Mouse (Mus musculus) CH12.LX (cell line): ENCODE results near the gene Srsf5. TPM values are rescaled to one million over a fixed set of nuclear protein-coding genes. Genes with fewer than 3 reads are reported as not detected.

ENCODE experiments used
- DNase-seq: peaks from one replicate; pipeline ENCODE4 v3.0.0-alpha.2; 2013; ENCODE audit errors: extremely low read depth
- H3K27ac ChIP-seq: 2 replicates; pipeline ENCODE4 v1.5.1; 2012; ENCODE audit warnings: low read depth, mild to moderate bottlenecking, control low read depth, moderate library complexity; ENCODE audit not compliant: insufficient read depth
- H3K27me3 ChIP-seq: replicated peaks from 2 replicates; pipeline ENCODE3; 2012; ENCODE audit warnings: inconsistent platforms
- H3K36me3 ChIP-seq, 2 experiments: replicated peaks in 1 of 2; 2 replicates each; pipeline versions ENCODE3 to v1.6.1; 2012; ENCODE audit warnings: inconsistent platforms in 1 of 2, low read length in 1 of 2, mild to moderate bottlenecking in 1 of 2, mixed read lengths in 1 of 2, moderate library complexity in 1 of 2; ENCODE audit not compliant: control insufficient read depth in 1 of 2, insufficient read depth in 1 of 2
- H3K4me1 ChIP-seq, 2 experiments: 2 replicates each; pipeline ENCODE4 v1.6.1; 2012; ENCODE audit warnings: inconsistent platforms in 1 of 2, moderate library complexity in 1 of 2; ENCODE audit not compliant: insufficient read depth in 2 of 2, control insufficient read depth in 1 of 2
- H3K4me2 ChIP-seq: 2 replicates; pipeline ENCODE4 v1.6.1; 2012; ENCODE audit warnings: low read depth, mild to moderate bottlenecking, control low read depth; ENCODE audit not compliant: poor library complexity, insufficient read depth, severe bottlenecking
- H3K4me3 ChIP-seq, 3 experiments: fragments of 150-350 bp in 1 of 3; sonication (generic) in 1 of 3; replicated peaks in 1 of 3; 2 replicates each; pipeline versions ENCODE3 to v1.5.1; 2011 to 2012; ENCODE audit warnings: low read depth in 2 of 3, low read length in 2 of 3, mild to moderate bottlenecking in 2 of 3, moderate library complexity in 2 of 3, control low read depth in 1 of 3, improper control_type of control experiment in 1 of 3, inconsistent platforms in 1 of 3, mixed read lengths in 1 of 3; ENCODE audit not compliant: poor library complexity in 1 of 3
- H3K79me2 ChIP-seq: replicated peaks from 2 replicates; pipeline ENCODE4 v1.6.1; 2012; ENCODE audit warnings: mild to moderate bottlenecking, moderate library complexity; ENCODE audit not compliant: control insufficient read depth, poor library complexity, insufficient read depth, severe bottlenecking; ENCODE audit errors: extremely low read depth
- H3K9ac ChIP-seq: 2 replicates; pipeline ENCODE4 v1.6.1; 2012; ENCODE audit warnings: low read depth, mild to moderate bottlenecking, control low read depth, moderate library complexity; ENCODE audit not compliant: insufficient read depth
- H3K9me3 ChIP-seq: replicated peaks from 2 replicates; pipeline ENCODE3; 2012; ENCODE audit warnings: low read length, inconsistent platforms, mixed read lengths
- BHLHE40 ChIP-seq: IDR thresholded peaks from 2 replicates; pipeline ENCODE4 v1.6.1; 2011; ENCODE audit warnings: mild to moderate bottlenecking, low read depth, low read length, improper control_type of control experiment
- CHD1 ChIP-seq: IDR thresholded peaks from 2 replicates; pipeline ENCODE4 v1.6.1; 2012; ENCODE audit warnings: low read depth, low read length, improper control_type of control experiment, inconsistent platforms
- IRF4 ChIP-seq: IDR thresholded peaks from 2 replicates; pipeline ENCODE4 v1.6.1; 2014; ENCODE audit warnings: low read depth, mild to moderate bottlenecking, inconsistent platforms, low read length, improper control_type of control experiment
- JUN ChIP-seq: IDR thresholded peaks from 2 replicates; pipeline ENCODE4 v1.6.1; 2011; ENCODE audit warnings: low read depth, mild to moderate bottlenecking, low read length, improper control_type of control experiment, moderate library complexity; ENCODE audit not compliant: insufficient read depth
- KAT2A ChIP-seq: IDR thresholded peaks from 2 replicates; pipeline ENCODE4 v1.6.1; 2012; ENCODE audit warnings: low read length, improper control_type of control experiment, inconsistent platforms; ENCODE audit not compliant: insufficient replicate concordance
- MAX ChIP-seq: IDR thresholded peaks from 2 replicates; pipeline ENCODE4 v1.6.1; 2011; ENCODE audit warnings: low read length, improper control_type of control experiment
- MEF2A ChIP-seq: IDR thresholded peaks from 2 replicates; pipeline ENCODE4 v1.6.1; 2014; ENCODE audit warnings: low read depth, mild to moderate bottlenecking, inconsistent platforms, low read length, improper control_type of control experiment, borderline replicate concordance
- MXI1 ChIP-seq: IDR thresholded peaks from 2 replicates; pipeline ENCODE4 v1.6.1; 2011; ENCODE audit warnings: mild to moderate bottlenecking, low read depth, low read length, improper control_type of control experiment
- MYC ChIP-seq: IDR thresholded peaks from 2 replicates; pipeline ENCODE4 v1.6.1; 2011; ENCODE audit warnings: low read depth, mild to moderate bottlenecking, improper control_type of control experiment, low read length
- NELFE ChIP-seq: IDR thresholded peaks from 2 replicates; pipeline ENCODE4 v1.6.1; 2011; ENCODE audit warnings: low read depth, low read length, improper control_type of control experiment
- POLR2AphosphoS2 ChIP-seq: IDR thresholded peaks from 2 replicates; pipeline ENCODE4 v1.6.1; 2011; ENCODE audit warnings: low read depth, low read length, improper control_type of control experiment
- RAD21 ChIP-seq: IDR thresholded peaks from 2 replicates; pipeline ENCODE4 v1.6.1; 2011; ENCODE audit warnings: low read depth, mild to moderate bottlenecking, low read length, improper control_type of control experiment, moderate library complexity
- SIN3A ChIP-seq: IDR thresholded peaks from 2 replicates; pipeline ENCODE4 v1.6.1; 2012; ENCODE audit warnings: low read length, improper control_type of control experiment, inconsistent platforms
- TBP ChIP-seq: conservative IDR thresholded peaks from 2 replicates; pipeline ENCODE4 v1.6.1; 2011; ENCODE audit warnings: low read depth, low read length, improper control_type of control experiment
- TCF12 ChIP-seq: IDR thresholded peaks from 2 replicates; pipeline ENCODE4 v1.6.1; 2014; ENCODE audit warnings: low read depth, mild to moderate bottlenecking, inconsistent platforms, low read length, improper control_type of control experiment
- UBTF ChIP-seq: IDR thresholded peaks from 2 replicates; pipeline ENCODE4 v1.6.1; 2012; ENCODE audit warnings: low read depth, mild to moderate bottlenecking, inconsistent platforms, low read length, improper control_type of control experiment, moderate library complexity
- USF2 ChIP-seq: conservative IDR thresholded peaks from 2 replicates; pipeline ENCODE4 v1.6.1; 2011; ENCODE audit warnings: low read depth, low read length, improper control_type of control experiment
- ZC3H11A ChIP-seq: IDR thresholded peaks from 2 replicates; pipeline ENCODE4 v1.6.1; 2012; ENCODE audit warnings: low read depth, mild to moderate bottlenecking, inconsistent platforms, low read length, improper control_type of control experiment
- ZNF384 ChIP-seq: IDR thresholded peaks from 2 replicates; pipeline ENCODE4 v1.6.1; 2012; ENCODE audit warnings: low read depth, low read length, improper control_type of control experiment, inconsistent platforms
- dilution Hi-C: fragments of 300-500 bp; cut with MboI; formaldehyde crosslinking; loops from 2 replicates; pipeline ENCODE4 v1.14.3; 2020; ENCODE audit warnings: low sequenced_read_pairs; ENCODE audit not compliant: extremely low pct_unique_long_range_greater_than_20kb, extremely low pct_ligation_motif_present
- in situ Hi-C: fragments of 300-500 bp; cut with MboI; formaldehyde crosslinking; loops from 3 replicates; pipeline ENCODE4 v1.14.3; 2019; ENCODE audit warnings: low sequenced_read_pairs, low pct_ligation_motif_present, low pct_unique_long_range_greater_than_20kb, mixed read lengths
- polyA plus RNA-seq: library from polyadenylated mRNA; unstranded; fragments of >175 nt; gene quantifications from 2 replicates; pipeline ENCODE4 v1.2.1, GENCODE M21; 2012; ENCODE audit warnings: low read depth; ENCODE audit not compliant: insufficient read length
- total RNA-seq, 2 experiments: library from RNA; depleted of rRNA; stranded (reverse); fragments of 300-350 nt in 1 of 2; fragments of >200 nt in 1 of 2; gene quantifications; 2 replicates each; pipeline ENCODE4 v1.2.3; 2012 to 2014

Srsf5 gene
- total and polyA plus RNA-seq, 3 experiments = 260 to 549 (median 459) TPM

GRCm38 (mm10) chr12:80923602-80924001, 21.7 kb upstream of the Srsf5 start:
- Histone ChIP-seq H3K36me3 (no peaks in the 10 kb centered on the region), H3K79me2 (no peaks in the 10 kb centered on the region), H3K9ac (no peak overlapping the region), H3K4me3 (no peak overlapping the region), H3K4me2 (no peak overlapping the region), H3K9me3 (no peaks in the 10 kb centered on the region), H3K27me3 (peaks cover 1% of the 10 kb centered on the region), H3K27ac (no peak overlapping the region), H3K4me1 (peaks cover 0 to 2% of the 10 kb centered on the region in 2 experiments; a peak in 1 of 4 replicates)
- dilution Hi-C loops (no loop called here), in situ Hi-C loops (no loop called here)
- DNase-seq = no peak
- TF ChIP-seq CHD1 (no peak), MAX (no peak), USF2 (no peak), UBTF (no peak), BHLHE40 (no peak), TBP (no peak)

GRCm38 (mm10) chr12:80924205-80924604, 21.1 kb upstream of the Srsf5 start:
- no peaks in the 10 kb centered on the region for H3K27me3 ChIP-seq
- TF ChIP-seq ZC3H11A = no peak
- TF ChIP-seq IRF4 = no peak
- TF ChIP-seq, all 38 proteins: peak for 0
- in situ Hi-C loops = no loop called here
- H3K9ac ChIP-seq = no peak overlapping the region
- no peak overlapping the region for H3K4me3 ChIP-seq
- no peaks in the 10 kb centered on the region for H3K36me3 ChIP-seq
- peaks cover 0 to 2% of the 10 kb centered on the region in 2 experiments; a peak in 1 of 4 replicates for H3K4me1 ChIP-seq
- no peaks in the 10 kb centered on the region for H3K9me3 ChIP-seq
- dilution Hi-C loops = no loop called here
- H3K27ac ChIP-seq = no peak overlapping the region
- no peak for DNase-seq
- no peaks in the 10 kb centered on the region for H3K79me2 ChIP-seq
- H3K4me2 ChIP-seq = no peak overlapping the region

GRCm38 (mm10) chr12:80925919-80926318, 19.4 kb upstream of the Srsf5 start:
- DNase-seq = no peak
- peaks cover 0 to 2% of the 10 kb centered on the region in 2 experiments; a peak in 1 of 4 replicates for H3K4me1 ChIP-seq
- dilution Hi-C loops (no loop called here), in situ Hi-C loops (no loop called here)
- no peaks in the 10 kb centered on the region for H3K36me3 ChIP-seq
- H3K27ac ChIP-seq = no peak overlapping the region
- H3K79me2 ChIP-seq = no peaks in the 10 kb centered on the region
- no peaks in the 10 kb centered on the region for H3K9me3 ChIP-seq
- no peak for TF ChIP-seq TBP
- no peak for TF ChIP-seq MEF2A
- TF ChIP-seq BHLHE40 = no peak
- TF ChIP-seq MXI1 = no peak
- no peak for TF ChIP-seq NELFE
- no peak for TF ChIP-seq TCF12
- no peak for TF ChIP-seq RAD21
- no peak for TF ChIP-seq ZNF384
- TF ChIP-seq MYC = no peak
- no peak for TF ChIP-seq UBTF
- no peak for TF ChIP-seq KAT2A
- no peak for TF ChIP-seq JUN
- no peak for TF ChIP-seq SIN3A
- no peak for TF ChIP-seq POLR2AphosphoS2
- H3K9ac ChIP-seq = no peak overlapping the region
- H3K4me2 ChIP-seq = no peak overlapping the region
- H3K27me3 ChIP-seq = no peaks in the 10 kb centered on the region
- no peak overlapping the region for H3K4me3 ChIP-seq
